Comparison of ENCODE assay signal across 10 mouse cellular contexts in genomic region chr16:10786782-10787547, GRCm38 (mm10). TPM values are rescaled to one million over a fixed set of nuclear protein-coding genes. Genes with fewer than 3 reads are reported as not detected.
DNase-seq lines count a peak whose midpoint lies in the region; ATAC-seq and TF ChIP-seq lines count a peak whose summit lies in the region.
"Had no signal": no experiment of that assay in that cellular context is flagged by ENCODE, and none has a peak within 500 bp of the region (broad histone marks: within the 10 kb centered on the region; RNA-seq: fewer than 3 reads in every experiment).

No protein-coding gene starts in this region.

- no peak overlapping the region for H3K4me3 ChIP-seq in kidney, embryonic 14.5 days (ENCODE audit: low read length)
- H3K4me3 ChIP-seq in limb, embryonic 14.5 days (replicated peaks; ENCODE audit: low read length), result no peak overlapping the region

- whole genome bisulfite sequencing in kidney, embryonic 14.5 days, result 51% methylated on average over 4 of the region's 4 CpGs
- 56% methylated on average over 4 of the region's 4 CpGs for WGBS in limb, embryonic 14.5 days

- no peaks in the 10 kb centered on the region for H3K9me3 ChIP-seq in kidney, embryonic 14.5 days (ENCODE audit: control insufficient read depth, low read length)
- no peaks in the 10 kb centered on the region for H3K9me3 ChIP-seq in limb, embryonic 14.5 days (ENCODE audit: control insufficient read depth, low read length)
- H3K9me3 ChIP-seq: embryonic facial prominence, embryonic 12.5 days had no signal

- H3K27ac ChIP-seq in kidney, embryonic 14.5 days (ENCODE audit: low read depth, low read length), result peak overlapping the region; percentile 96; the same call in 1 of the 2 replicates
- H3K27ac ChIP-seq in limb, embryonic 14.5 days (replicated peaks; ENCODE audit: low read depth, low read length), result peak overlapping the region; percentile 96

- no peak for DNase-seq in kidney, postnatal 25 days
- DNase-seq in Muller cell, postnatal 12 days (ENCODE audit: inconsistent ontology term), result peak; percentile 6
- DNase-seq in gastrocnemius, postnatal 14 days, result peak; percentile 28
- no peak for DNase-seq in limb, embryonic 14.5 days (ENCODE audit: low spot score)
- DNase-seq in urinary bladder, adult 18-20 months (ENCODE audit: low spot score in 2 of 2), result no peak
- DNase-seq in cerebellum, postnatal 36 days, result no peak
- DNase-seq in frontal cortex, postnatal 10 days (ENCODE audit: low spot score in 2 of 2), result no peak

- peaks cover 27% of the 10 kb centered on the region for H3K4me1 ChIP-seq in kidney, embryonic 14.5 days (ENCODE audit: control insufficient read depth, insufficient read depth, low read length)
- peaks cover 22% of the 10 kb centered on the region for H3K4me1 ChIP-seq in limb, embryonic 14.5 days (ENCODE audit: control insufficient read depth, insufficient read depth, low read length)

- H3K9ac ChIP-seq in kidney, embryonic 14.5 days (ENCODE audit: low read depth, low read length), result no peak overlapping the region
- no peak overlapping the region for H3K9ac ChIP-seq in limb, embryonic 14.5 days (ENCODE audit: low read depth, low read length, severe bottlenecking)

- H3K36me3 ChIP-seq in kidney, embryonic 14.5 days (ENCODE audit: control insufficient read depth, insufficient read depth, low read length), result peaks cover 4% of the 10 kb centered on the region; the same call in 1 of the 2 replicates
- peaks cover 12% of the 10 kb centered on the region for H3K36me3 ChIP-seq in limb, embryonic 14.5 days (ENCODE audit: control insufficient read depth, insufficient read depth, low read length)
- H3K36me3 ChIP-seq: embryonic facial prominence, embryonic 12.5 days had no signal

- TF ChIP-seq POLR2A in limb, embryonic 14.5 days (IDR thresholded peaks at IDR 0.05; ENCODE audit: borderline replicate concordance, extremely low read depth, insufficient read depth, insufficient read length), result no peak

- intact Hi-C loops in gastrocnemius, postnatal 14 days (cut with DNase I; ENCODE audit: low total_unique reads), result loop anchor here (5.0 kb wide), 2 partner anchors 125 to 220 kb away; no protein-coding TSS in a partner anchor

- no peaks in the 10 kb centered on the region for H3K27me3 ChIP-seq in kidney, embryonic 14.5 days (ENCODE audit: control insufficient read depth, insufficient read depth, low read length)
- no peaks in the 10 kb centered on the region for H3K27me3 ChIP-seq in limb, embryonic 14.5 days (ENCODE audit: control insufficient read depth, insufficient read depth, low read length)

- H3K4me2 ChIP-seq in kidney, embryonic 14.5 days (replicated peaks; ENCODE audit: low read depth, low read length), result peak overlapping the region; percentile 97; the same call in 1 of the 2 replicates
- H3K4me2 ChIP-seq in limb, embryonic 14.5 days (replicated peaks; ENCODE audit: low read depth, low read length, severe bottlenecking), result peak overlapping the region; percentile 89

- no peak for ATAC-seq in kidney, embryonic 14.5 days (ENCODE audit: low FRiP score, low TSS enrichment)
- no peak for ATAC-seq in limb, embryonic 14.5 days (ENCODE audit: low FRiP score, low read depth)

RNA-seq across cellular contexts. Expression of gene Tnp2, which starts 1.5 kb away (rescaled TPM):
- polyA plus RNA-seq in kidney, embryonic 14.5 days (2014; fragmentation: Nextera tagmentation; extraction: Ambion mirVana), result not detected in 2 replicates
- not detected for total RNA-seq in gastrocnemius, postnatal 14 days (2021)
- polyA plus RNA-seq in limb, embryonic 14.5 days (2012; rRNA removed), result not detected in 2 replicates
- not detected in 2 replicates for polyA plus RNA-seq in limb, embryonic 14.5 days (2014; fragmentation: Nextera tagmentation; extraction: Ambion mirVana)
- polyA plus RNA-seq: embryonic facial prominence, embryonic 12.5 days; macrophage had no signal

RNA-seq across cellular contexts. Expression of gene Socs1, which starts 1.6 kb away (rescaled TPM):
- polyA plus RNA-seq in kidney, embryonic 14.5 days (2014; fragmentation: Nextera tagmentation; extraction: Ambion mirVana), result 6.3 and 7.2 TPM in 2 replicates
- 1 to 10 TPM in 1 of 2 experiments, under 1 TPM in 1; 0.40 to 1.5 TPM for total RNA-seq in gastrocnemius, postnatal 14 days (2021)
- polyA plus RNA-seq in limb, embryonic 14.5 days (2012; rRNA removed), result 13.8 and 18.5 TPM in 2 replicates
- 16.6 and 17.8 TPM in 2 replicates for polyA plus RNA-seq in limb, embryonic 14.5 days (2014; fragmentation: Nextera tagmentation; extraction: Ambion mirVana)

RNA-seq across cellular contexts. Expression of gene Prm3, which starts 3.7 kb away (rescaled TPM):
- not detected in 2 replicates for polyA plus RNA-seq in kidney, embryonic 14.5 days (2014; fragmentation: Nextera tagmentation; extraction: Ambion mirVana)
- total RNA-seq in gastrocnemius, postnatal 14 days (2021), result not detected
- polyA plus RNA-seq in limb, embryonic 14.5 days (2012; rRNA removed), result not detected in 2 replicates
- polyA plus RNA-seq in limb, embryonic 14.5 days (2014; fragmentation: Nextera tagmentation; extraction: Ambion mirVana), result not detected in 2 replicates
- polyA plus RNA-seq: embryonic facial prominence, embryonic 12.5 days; macrophage had no signal

RNA-seq across cellular contexts. Expression of gene Prm2, which starts 9.0 kb away (rescaled TPM):
- polyA plus RNA-seq in kidney, embryonic 14.5 days (2014; fragmentation: Nextera tagmentation; extraction: Ambion mirVana), result not detected in 2 replicates
- not detected for total RNA-seq in gastrocnemius, postnatal 14 days (2021)
- polyA plus RNA-seq in limb, embryonic 14.5 days (2012; rRNA removed), result not detected in 2 replicates
- polyA plus RNA-seq in limb, embryonic 14.5 days (2014; fragmentation: Nextera tagmentation; extraction: Ambion mirVana), result not detected in 2 replicates
- polyA plus RNA-seq: embryonic facial prominence, embryonic 12.5 days; macrophage had no signal

RNA-seq across cellular contexts. Expression of gene Prm1, which starts 18.7 kb away (rescaled TPM):
- not detected in 2 replicates for polyA plus RNA-seq in kidney, embryonic 14.5 days (2014; fragmentation: Nextera tagmentation; extraction: Ambion mirVana)
- total RNA-seq in gastrocnemius, postnatal 14 days (2021), result not detected
- not detected in 2 replicates for polyA plus RNA-seq in limb, embryonic 14.5 days (2012; rRNA removed)
- polyA plus RNA-seq in limb, embryonic 14.5 days (2014; fragmentation: Nextera tagmentation; extraction: Ambion mirVana), result not detected in 2 replicates
- polyA plus RNA-seq: embryonic facial prominence, embryonic 12.5 days; macrophage had no signal

Comparison
In these comparisons a context has a peak if more than half of its experiments do, and no peak if none do; other contexts are left out.
1. DNase-seq: peak in Muller cell, postnatal 12 days (single experiment) and gastrocnemius, postnatal 14 days (single experiment); none in kidney, postnatal 25 days (0 of 2), limb, embryonic 14.5 days (single experiment), urinary bladder, adult 18-20 months (0 of 2), cerebellum, postnatal 36 days (0 of 2) and frontal cortex, postnatal 10 days (0 of 2).